Mouse (Mus musculus) ES-E14 (cell line): Measurements from ENCODE around the gene Itpripl2.

Source experiments
- HCFC1 ChIP-seq: IDR thresholded peaks from 2 replicates; pipeline ENCODE4 v1.6.1; 2012; ENCODE audit warnings: low read length, inconsistent platforms, borderline replicate concordance; ENCODE audit not compliant: insufficient read depth
- MAFK ChIP-seq: IDR thresholded peaks from 2 replicates; pipeline ENCODE4 v1.6.1; 2014; ENCODE audit warnings: mild to moderate bottlenecking, low read depth, low read length, inconsistent platforms; ENCODE audit not compliant: insufficient read depth
- ZC3H11A ChIP-seq: IDR thresholded peaks from 2 replicates; pipeline ENCODE4 v1.6.1; 2012; ENCODE audit warnings: low read depth, mild to moderate bottlenecking, inconsistent platforms, low read length, borderline replicate concordance

DNA sequence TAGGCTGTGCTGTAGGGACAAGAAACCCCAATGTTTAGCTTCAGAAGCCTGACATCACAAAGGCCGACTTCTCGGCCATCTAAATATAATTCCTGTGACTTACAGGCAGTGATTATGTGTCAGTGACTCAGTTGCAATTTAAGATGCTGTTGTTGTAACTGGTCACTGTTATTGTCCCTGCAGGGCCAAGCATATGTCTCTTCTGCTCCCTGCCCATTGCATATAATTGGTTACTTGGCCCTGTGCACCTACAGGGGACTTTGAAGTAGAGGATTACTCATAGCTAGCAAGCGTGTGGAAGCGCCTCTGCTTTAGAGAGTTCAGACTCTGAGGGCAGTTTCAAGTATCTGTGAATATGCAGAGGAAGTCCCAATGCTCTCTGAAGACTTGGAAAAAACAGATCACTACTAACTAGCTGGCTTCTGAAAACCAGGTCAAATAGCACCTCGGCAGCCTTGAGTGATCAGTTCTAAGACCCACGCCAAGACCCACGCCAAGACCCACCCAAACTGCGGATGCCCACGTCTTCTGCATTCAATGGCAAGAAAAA lies 11.5 kb downstream of the Itpripl2 start:
- TF ChIP-seq HCFC1: no peak
- TF ChIP-seq ZC3H11A: no peak
- TF ChIP-seq MAFK: no peak
